Mouse (Mus musculus) Muller cell, postnatal 12 days (primary cell): ENCODE data around the gene Cdc27.
"Not testable (repeated sequence)": the region's sequence is repeated elsewhere in the genome, so short reads cannot be mapped to it uniquely, and the experiment has no call there.

Source experiments
- DNase-seq: peaks from one replicate; pipeline ENCODE4 v3.0.0-alpha.2; 2015; ENCODE audit errors: inconsistent ontology term

Gene Cdc27

DNA sequence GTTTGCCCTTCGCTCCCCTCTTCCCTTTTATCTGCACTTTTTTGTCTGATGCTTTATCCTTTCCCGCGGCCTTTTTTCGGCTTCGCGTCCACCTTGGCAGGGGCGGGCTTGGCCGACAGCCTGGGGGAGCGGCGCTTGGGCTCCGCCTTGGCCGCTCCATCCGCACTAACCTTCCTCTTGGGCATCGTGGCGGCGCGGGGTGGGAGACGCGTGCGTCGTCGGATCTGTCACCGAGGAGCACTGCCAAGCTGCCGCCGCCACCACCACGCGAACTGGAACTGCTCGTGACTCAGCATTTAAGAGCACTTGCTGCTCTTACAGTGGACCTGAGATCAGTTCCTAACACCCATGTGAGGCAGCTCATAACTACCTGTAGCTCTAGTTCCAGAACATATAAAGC lies 21.0 kb upstream of the Cdc27 start:
- DNase-seq = peak; percentile 56

DNA sequence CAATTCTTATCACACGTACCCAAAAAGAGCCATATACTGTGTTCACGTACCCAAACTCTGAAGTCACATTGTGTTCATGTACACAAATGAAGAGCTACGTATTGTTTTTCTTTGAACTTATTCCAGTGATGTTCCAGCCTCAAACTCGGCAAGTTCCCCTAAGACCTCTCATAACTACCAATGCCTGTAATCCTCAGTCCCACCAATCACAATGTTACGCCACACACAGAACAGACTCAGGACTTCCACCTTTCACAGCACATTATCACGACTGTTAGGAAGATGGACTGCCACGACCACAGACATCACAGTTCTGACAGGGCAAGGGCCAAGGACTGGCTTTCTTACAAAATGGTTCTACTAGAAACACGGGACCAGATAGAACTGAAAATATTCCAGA lies 20.1 kb upstream of the Cdc27 start:
- DNase-seq = not testable (repeated sequence)

DNA sequence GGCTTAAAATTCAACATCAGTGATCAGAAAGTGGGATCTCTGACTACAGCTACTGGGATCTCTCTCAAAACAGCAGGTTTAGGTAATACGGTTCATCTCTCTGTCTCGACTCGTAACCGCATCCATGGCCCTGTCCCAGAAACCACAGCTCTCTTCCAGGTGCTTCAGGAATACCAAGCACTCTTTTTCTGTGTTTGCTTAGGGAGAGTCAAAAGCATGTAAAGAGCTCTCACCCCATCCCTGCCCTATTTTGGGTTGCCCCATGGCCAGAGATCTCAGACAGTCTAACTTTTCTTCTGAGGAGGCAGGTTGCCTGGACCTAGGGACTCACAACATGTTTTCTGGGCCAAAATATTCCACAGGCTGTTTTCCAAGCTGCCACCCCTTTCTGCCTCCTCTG lies 17.9 kb upstream of the Cdc27 start:
- no peak for DNase-seq

DNA sequence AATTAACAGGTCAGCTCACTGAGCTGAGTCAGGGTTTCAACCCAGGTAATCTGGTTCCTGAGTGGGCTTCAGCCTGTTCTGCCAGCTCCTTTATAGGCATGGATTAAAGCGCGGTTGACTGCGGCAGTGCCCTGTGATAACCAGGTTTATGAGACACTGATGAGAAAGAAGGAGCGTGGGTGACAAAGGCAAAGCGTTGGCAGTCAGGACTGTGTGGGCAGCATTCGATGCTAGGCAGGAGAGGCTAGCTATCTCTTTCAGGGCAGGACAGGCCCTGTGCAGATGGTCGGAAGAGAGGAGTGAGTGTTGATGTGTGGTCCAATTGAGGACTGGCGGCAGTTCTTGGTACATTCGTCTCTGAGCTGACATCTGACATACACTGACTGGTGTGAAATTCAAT lies 17.3 kb upstream of the Cdc27 start:
- no peak for DNase-seq

DNA sequence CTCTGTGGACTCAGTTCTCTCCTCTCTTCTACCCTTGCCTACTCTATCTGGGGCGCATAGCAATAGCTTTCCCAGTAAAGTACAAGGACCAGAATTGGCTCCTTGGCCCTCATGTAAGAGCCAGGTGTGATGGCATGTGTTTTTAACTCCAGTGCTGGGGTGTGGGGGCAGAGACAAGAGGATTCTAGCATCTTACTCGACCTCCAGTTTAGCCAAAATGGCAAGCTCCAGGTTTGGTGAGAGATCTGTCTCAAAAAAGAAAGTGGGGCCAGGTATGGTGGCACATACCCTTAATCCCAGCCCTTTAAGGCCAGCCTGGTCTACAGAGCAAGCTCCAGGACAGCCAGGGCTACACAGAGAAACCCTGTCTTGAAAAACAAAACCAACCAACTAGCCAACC lies 16.4 kb upstream of the Cdc27 start:
- no peak for DNase-seq

DNA sequence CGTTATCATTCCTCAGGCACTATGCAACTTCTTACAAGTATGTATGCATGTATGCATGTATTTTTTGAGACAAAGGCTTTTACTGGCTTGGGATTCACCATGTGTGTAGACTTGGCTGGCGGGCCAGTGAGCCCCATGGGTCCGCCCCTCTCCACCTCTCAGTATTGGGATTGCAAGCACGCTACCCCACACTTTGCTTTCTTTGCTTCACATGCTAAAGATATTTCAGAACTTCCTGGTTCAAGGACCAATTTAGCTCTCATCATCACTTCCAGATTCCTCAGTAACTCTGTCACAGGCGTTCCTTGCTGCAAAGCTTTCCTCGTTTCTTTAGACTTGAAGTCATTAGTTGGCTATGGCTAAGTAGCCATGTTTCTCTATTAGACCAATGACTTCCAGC lies 15.7 kb upstream of the Cdc27 start:
- no peak for DNase-seq

DNA sequence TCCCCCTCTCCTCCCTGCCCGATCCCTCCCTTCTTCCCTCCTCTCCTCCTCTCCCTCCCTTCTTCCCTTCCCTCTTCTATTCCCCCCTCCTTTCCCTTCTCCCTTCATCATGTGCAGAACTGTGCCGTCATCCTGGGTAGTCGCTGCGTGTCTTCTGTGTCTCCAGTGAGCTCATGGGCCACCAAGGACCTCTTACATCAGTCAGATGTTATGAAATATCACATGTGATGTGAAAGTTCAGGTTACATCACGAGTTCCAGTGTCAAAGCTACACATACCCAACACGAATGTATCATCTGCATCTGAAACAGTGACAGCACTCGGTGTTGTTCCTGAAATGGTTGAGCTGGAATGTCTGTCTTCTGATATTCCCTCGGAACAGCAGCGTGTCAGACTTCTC lies 14.8 kb upstream of the Cdc27 start:
- DNase-seq = no peak

DNA sequence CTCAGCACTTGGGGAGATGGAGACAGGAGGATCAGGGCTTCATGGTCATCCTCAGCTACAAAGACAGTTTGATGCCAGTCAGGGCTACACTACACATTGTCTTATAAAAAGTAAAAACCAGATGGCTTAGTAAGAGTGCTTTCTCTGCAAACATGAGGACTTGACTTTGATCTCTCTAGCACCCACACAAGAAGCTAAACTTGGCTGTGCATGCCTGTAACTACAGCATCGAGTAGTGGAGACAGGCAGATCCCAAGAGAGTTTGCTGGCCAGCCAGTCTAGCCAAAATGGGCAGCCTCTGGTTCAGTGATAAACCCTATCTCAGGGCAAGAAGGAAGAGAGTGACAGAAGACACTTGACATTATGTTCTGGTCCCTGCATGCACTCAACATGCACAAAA lies 13.1 kb upstream of the Cdc27 start:
- no peak for DNase-seq

DNA sequence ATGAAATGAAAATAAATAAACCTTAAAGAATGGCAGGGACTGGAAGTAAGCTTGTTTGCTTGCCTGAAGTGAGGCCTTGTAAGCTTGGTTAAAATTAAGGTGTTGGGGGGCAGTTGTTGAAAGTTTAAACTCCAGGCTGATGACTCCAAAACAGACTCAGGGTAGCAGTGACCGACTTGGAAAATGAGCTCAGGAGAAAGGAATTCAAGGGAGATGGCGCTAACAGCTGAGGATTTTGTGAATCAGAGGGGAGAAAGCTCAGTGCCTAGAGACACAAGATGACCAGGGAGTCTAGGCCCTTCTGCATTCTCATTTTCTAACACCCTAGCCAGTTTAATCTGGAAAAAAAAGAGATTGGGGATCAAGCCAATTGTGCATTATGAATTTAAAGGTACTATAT lies 10.6 kb upstream of the Cdc27 start:
- DNase-seq = peak; percentile 61

DNA sequence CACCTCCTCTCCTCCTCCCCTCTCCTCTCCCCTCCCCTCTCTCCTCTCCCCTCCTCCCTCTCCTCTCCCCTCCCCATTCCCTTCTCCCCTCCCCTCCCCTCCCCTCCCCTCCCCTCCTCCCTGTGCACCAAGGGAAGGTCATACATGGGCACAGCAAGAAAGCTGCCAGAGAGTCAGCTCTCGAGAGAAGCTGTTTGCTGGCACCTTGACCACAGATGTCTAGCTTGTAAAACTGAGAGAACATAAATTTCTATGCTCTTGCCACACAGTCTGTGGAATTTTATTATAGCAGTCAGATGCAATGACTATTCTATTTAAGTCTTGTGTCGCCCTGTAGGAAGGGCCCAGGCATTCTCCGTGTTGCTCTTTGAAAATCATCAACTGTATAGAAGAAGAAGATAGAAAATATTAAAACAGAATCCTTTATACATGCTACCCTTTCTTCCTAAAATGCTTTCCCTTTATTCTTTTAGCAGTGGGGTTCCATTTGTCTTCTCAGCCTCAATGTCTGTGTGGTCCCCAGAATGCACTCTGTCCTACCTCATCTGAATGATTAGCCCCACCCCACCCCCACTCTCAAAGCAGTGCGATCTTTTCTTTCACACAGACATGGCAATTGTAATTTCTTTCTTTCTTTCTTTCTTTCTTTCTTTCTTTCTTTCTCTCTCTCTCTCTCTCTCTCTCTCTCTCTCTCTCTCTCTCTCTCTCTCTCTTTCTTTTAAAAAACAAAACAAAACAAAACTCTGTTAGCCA lies 8.4 kb upstream of the Cdc27 start:
- no peak for DNase-seq

DNA sequence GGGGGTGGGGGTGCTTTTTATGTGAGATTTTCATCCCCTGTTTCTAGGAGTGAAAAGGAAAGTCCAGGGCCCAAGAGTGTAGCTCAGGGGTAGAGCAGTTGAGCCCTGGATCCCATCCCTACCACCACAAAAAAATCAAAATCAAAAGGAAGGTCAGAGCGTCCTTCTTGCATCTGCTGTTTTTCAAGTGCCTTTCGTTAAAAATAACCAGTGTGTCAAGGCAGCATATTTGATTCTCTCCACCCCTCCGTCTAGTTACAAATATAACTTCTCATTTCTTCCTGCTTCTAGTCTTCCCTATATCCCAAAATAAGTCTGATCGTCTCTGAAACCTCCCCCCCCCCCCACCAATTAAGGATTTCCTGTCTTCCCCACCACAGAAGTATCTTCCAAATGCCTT lies 7.6 kb upstream of the Cdc27 start:
- DNase-seq = no peak

DNA sequence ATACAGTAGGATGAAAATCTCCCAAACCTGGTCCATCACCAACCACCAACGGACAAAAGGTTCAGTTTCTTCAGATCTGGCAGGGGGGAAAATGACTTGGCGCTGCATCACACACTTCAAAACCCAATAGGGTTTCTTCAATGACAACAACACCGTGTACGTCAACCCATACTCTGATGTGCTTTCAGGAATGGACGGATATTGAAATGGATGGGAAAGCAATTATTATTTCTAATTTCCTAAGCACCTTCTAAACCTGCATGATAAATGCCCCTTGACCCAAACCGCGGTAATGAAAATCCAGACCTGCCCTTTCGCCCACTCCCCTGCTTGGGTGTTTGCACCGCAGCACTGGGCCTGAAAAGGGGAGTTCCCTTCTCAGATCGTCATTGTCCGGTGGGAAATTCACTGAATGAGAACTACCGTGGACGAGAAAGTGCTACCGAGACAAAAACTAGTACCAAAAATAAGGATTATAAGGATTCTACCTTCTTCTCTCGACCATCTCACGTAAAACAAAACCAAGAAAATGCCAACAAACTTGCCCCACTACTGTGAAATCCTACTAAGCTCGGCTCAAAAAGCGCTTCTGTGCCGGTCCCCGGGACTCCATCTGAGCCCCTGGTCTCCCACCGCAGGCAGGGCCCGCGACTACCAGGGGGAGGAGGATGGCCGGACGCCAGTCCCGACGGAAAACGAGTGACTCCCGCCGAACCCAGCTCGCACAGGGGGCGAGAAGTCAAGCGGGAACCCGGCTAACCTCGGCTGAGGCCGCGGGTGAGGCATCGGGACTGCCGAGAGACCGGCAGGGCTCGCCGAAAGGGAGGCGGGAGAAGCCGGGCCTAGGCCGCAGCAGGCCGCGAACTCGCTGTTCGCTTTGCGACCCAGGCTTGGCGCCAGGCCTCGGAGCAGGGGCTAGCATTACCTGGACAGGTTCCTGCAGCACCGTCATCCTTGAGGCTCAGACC lies 698 bp downstream of the Cdc27 start:
- no peak for DNase-seq

DNA sequence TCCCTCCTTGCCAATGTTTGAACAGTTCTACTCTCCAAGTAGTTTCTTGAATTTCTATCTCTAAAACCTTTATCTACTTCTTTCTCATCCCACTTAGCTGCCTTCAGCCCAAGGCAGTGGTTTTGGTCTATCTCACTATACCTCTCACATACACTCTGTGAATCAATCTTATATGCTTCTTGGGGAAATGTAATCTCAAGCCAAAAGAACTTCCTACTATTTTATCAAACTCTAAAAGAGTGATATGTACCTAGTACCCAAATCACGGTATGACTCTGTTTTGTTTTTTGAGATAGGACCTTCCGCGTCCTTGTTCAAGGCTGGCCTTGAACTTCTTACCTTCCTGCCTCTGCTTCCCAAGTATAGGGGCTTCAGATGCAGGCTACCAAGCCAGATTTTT lies 2.9 kb downstream of the Cdc27 start:
- DNase-seq = no peak

DNA sequence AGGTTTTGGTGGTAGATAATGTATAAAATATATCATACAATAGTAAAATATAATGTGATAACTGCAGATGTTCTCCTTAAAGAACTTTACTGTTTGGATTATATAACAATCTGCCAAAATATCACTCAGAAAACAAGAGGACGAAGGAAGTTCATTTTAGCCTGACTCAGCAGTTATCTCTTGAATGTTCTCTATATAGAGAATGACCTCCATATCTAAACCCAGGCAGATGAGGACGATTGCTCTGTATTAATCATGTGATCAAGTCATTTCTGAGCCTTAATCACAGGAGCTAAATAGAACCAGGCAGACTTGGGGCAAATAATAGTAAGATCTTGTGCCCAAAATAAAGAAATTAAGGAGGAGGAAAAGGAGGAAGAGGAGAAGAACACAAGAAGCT lies 5.9 kb downstream of the Cdc27 start:
- DNase-seq = no peak

DNA sequence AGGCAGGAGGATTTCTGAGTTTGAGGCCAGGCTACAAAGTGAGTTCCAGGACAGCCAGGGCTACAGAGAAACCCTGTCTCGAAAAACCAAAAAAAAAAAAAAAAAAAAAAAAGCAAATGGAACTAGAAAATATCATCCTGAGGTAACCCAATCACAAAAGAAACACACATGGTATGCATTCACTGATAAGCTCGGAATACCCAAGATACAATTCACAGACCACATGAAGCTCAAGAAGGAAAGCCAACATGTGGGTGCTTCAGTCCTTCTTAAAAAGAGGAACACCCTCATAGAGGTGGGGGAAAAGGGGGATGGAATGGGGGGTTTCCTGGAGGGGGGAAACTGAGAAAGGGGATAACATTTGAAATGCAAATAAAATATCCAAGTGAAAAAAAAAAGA lies 7.1 kb downstream of the Cdc27 start:
- not testable (repeated sequence) for DNase-seq

DNA sequence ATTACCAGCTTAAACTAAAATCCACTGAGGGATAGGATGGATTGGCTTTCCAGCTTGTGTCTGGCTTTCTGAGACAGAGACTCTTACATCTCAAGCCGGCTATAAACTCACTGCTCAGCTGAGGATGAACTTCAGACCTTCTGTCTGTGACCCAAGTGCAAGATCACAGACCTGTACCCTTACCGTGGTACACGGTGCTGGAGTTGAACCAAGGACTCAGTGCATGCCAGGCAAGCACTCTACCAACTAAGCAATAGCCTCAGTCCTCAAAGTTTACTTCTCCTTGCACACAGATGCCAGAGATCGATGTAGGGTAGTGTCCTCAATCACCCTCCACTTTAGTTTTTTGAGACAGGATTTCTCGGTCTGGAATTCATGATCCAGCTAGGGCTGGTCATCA lies 10.6 kb downstream of the Cdc27 start:
- no peak for DNase-seq

DNA sequence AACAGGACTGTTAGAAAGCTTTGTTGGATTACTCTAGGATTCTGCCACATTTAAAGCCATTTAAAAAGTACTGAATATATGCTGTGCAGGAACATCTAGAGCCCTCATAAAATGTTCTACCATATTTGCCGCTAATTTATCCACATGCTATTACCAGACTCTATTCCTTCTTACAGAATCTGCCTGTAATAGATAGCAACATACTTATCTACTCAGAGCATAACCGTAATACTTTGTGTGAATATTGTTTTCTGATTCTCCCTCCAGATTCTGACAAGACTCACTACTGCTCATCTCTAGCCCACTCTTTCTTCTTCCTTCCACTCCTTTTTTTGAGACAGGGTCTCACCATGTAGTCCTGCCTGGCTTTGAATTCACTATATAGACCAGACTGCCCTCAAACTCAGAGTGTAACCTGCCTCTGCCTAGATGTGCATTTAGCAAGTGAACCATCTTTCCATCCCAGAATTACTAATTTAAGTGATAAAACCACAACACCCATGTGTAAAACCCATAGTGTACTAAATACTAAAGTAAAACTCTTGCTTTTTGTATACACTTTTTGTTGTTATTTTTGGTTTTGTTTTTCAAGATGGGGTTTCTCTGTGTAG lies 12.4 kb downstream of the Cdc27 start:
- DNase-seq = no peak

DNA sequence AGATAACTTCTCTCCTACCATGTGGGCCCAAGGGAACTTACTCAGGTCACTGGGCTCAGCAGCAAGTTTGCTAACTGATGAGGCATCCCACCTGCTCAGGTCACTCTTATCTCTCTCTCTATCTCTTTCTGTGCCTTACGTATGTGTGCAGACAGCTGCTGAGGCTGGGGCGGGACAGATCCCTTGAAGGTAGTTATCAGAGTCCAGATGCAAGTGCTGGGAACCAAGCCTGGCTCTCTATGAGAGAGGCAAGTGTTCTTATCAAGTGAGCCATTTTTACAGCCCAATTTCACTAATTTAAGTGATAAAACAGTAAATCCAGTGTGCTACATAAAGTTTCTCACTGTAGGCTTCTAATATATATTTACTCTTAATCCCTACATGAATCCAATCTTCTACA lies 13.6 kb downstream of the Cdc27 start:
- no peak for DNase-seq

DNA sequence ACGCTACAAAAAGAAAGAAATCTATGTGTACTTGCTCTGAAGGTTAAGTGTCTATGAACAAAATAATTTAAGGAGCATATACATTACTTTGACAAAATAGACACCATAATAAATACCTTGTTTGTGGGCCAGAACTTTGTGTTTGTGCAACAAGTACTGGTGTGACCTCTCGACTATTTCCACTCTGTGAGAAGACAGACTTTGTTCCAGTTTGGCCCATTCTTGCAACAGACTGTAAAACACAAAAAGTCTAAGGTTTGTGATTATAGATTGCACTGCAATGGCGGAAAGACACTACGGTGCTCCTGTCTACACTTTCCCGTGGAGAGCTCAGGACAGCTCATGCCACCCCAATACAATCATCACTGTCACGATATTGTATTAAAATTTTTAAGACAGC lies 24.5 kb downstream of the Cdc27 start:
- DNase-seq = no peak

DNA sequence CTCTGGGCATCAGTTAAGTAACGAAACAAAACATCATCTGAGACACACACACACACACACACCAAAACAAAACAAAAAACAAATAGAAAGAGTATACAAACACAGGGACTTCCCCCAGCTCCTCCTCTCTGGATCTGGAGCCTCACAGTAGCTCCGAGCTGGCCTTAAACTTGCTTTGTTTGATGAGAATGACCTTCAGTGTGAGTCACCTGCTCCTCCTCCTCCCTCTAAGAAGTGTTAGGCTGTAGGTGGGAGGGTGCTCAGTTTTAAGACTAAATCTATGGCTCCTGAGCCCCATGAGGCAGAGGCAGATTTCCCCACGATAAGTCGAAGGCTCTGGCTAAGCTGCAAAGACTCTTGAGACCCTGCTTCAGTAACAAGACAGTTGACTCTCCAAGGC lies 38.0 kb downstream of the Cdc27 start:
- no peak for DNase-seq

DNA sequence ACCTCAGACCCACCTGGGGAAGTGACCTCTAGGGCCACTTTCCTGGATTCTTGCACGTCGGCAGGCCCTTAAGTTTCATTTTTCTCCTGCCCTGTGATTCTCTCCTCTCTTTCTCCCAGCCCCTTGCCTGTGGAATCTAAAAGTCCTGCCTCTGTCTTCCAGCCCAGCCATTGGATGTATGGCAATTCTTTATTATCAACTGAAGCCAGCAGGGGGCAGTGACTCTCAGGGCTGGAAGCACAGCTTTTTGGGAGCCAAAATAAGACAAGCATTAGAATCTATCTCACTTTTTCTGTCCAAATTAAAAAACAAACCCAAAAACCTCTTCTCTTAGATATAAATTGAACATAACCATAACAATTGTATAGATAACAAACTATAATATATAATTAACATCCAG lies 39.8 kb downstream of the Cdc27 start:
- no peak for DNase-seq

DNA sequence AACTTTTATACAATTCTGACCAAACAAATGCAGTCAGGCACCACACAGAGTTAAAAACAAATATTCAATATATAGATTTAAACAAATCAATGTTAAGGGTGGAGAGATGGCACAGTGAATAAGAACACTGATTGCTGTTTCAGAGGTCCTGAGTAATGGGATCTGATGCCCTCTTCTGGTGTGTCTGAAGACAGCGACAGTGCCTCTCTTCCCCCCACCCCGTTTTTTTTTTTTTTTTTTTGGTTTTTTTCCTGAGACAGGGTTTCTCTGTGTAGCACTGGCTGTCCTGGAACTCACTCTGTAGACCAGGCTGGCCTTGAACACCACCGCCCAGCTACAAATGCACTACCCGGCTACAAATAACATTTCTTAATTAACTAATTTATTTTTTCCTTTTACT lies 42.0 kb downstream of the Cdc27 start:
- DNase-seq = no peak

DNA sequence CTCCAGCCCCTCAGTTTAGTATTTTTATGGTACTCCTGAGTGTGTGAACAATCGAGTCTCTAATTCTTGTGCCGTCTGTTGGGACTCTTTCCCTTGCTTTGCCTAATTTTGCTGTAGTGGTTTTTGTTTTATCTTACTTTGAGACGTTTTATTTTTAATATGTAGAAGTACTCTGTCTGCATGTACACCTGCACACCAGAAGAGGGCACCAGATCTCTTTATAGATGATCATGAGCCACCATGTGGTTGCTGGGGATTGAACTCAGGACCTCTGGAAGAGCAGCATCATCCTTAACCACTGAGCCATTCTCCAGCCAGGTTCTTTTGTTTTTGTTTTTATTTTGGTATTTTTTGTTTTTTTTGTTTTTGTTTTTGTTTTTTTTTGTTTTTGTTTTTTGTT lies 62.1 kb downstream of the Cdc27 start:
- no peak for DNase-seq
